Mouse (Mus musculus): ENCODE results near the gene Rassf8. TPM values are rescaled to one million over a fixed set of nuclear protein-coding genes. Genes with fewer than 3 reads are reported as not detected.

The Rassf8 gene
- polyA plus RNA-seq, 1 experiment from 2014 or later, result 4.3 TPM

- H3K9ac ChIP-seq, result no peak overlapping the region
- no peaks in the 10 kb centered on the region for H3K36me3 ChIP-seq
- no peak overlapping the region for H3K4me3 ChIP-seq
- H3K4me1 ChIP-seq (replicated peaks), result no peaks in the 10 kb centered on the region
- H3K4me2 ChIP-seq, result no peak overlapping the region
- no peaks in the 10 kb centered on the region for H3K9me3 ChIP-seq
- WGBS, result 69% methylated on average over 5 of the region's 5 CpGs
- no peak for ATAC-seq (ENCODE audit: low FRiP score)
- H3K27ac ChIP-seq, result no peak overlapping the region
- H3K27me3 ChIP-seq, result no peaks in the 10 kb centered on the region
These were observed 99.1 kb downstream of the Rassf8 start for GRCm38 (mm10) chr6:145845611-145846010.

GRCm38 (mm10) chr6:145846076-145846475, 99.5 kb downstream of the Rassf8 start:
- WGBS, result 92% methylated on average over 1 of the region's 1 CpGs
- H3K4me3 ChIP-seq, result no peak overlapping the region
- no peak overlapping the region for H3K9ac ChIP-seq
- no peak for ATAC-seq (ENCODE audit: low FRiP score)
- H3K27me3 ChIP-seq, result no peaks in the 10 kb centered on the region
- no peaks in the 10 kb centered on the region for H3K4me1 ChIP-seq (replicated peaks)
- no peak overlapping the region for H3K4me2 ChIP-seq
- H3K27ac ChIP-seq, result no peak overlapping the region
- H3K9me3 ChIP-seq, result no peaks in the 10 kb centered on the region
- H3K36me3 ChIP-seq, result no peaks in the 10 kb centered on the region

GRCm38 (mm10) chr6:145846948-145847347, 100.4 kb downstream of the Rassf8 start:
- no peak for ATAC-seq (ENCODE audit: low FRiP score)
- no peaks in the 10 kb centered on the region for H3K9me3 ChIP-seq
- H3K36me3 ChIP-seq, result no peaks in the 10 kb centered on the region
- no peaks in the 10 kb centered on the region for H3K4me1 ChIP-seq (replicated peaks)
- no peak overlapping the region for H3K27ac ChIP-seq
- no peak overlapping the region for H3K4me3 ChIP-seq
- H3K27me3 ChIP-seq, result no peaks in the 10 kb centered on the region
- H3K4me2 ChIP-seq, result no peak overlapping the region
- 90% methylated on average over 6 of the region's 6 CpGs for WGBS
- H3K9ac ChIP-seq, result no peak overlapping the region

DNA sequence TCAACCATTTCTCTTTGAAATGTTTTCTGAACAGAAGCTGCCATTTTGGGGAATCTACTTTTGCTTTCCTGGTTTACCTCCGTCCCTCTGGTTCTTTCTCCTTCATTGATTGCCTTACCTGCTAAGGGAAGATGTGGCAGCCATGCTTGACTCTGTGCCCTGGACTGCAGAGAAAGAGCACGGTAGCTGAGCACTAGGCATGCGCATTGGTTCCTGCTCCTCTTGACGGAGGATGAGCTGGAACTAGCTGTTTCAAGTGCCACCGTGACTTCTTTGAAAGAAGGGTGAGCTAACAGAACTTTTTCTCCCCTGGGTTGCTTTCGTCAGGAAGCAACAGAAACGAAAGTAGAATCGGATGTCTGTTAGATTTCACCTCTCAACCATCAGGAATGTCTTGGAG, 101.1 kb downstream of the Rassf8 start:
- H3K9me3 ChIP-seq, result no peaks in the 10 kb centered on the region
- H3K36me3 ChIP-seq, result no peaks in the 10 kb centered on the region
- H3K27me3 ChIP-seq, result no peaks in the 10 kb centered on the region
- no peaks in the 10 kb centered on the region for H3K4me1 ChIP-seq (replicated peaks)
- ATAC-seq (ENCODE audit: low FRiP score), result no peak
- H3K9ac ChIP-seq, result no peak overlapping the region
- no peak overlapping the region for H3K27ac ChIP-seq
- WGBS, result 92% methylated on average over 8 of the region's 8 CpGs
- no peak overlapping the region for H3K4me2 ChIP-seq
- H3K4me3 ChIP-seq, result no peak overlapping the region

DNA sequence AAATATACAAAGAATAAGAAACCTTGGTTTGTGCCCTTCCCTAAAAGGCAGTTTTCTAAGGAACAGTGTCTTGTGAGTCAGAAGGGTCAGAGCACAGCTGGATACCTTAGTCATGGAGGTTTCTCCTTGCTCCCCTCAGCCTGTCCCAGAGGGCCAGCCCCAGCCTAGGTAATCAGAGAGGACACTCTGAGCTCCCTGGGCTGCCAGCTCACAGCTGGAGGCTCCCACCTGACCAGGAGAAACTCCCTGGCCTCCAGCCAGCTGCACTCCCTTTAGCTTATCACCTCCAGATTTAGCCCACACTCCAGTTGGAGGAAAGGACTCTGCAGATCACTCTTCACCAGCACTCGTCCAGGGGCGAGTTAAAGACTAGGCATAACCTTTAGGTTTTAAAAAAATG, 104.2 kb downstream of the Rassf8 start:
- 63% methylated on average over 2 of the region's 2 CpGs for WGBS
- H3K27ac ChIP-seq, result no peak overlapping the region
- no peaks in the 10 kb centered on the region for H3K36me3 ChIP-seq
- H3K27me3 ChIP-seq, result no peaks in the 10 kb centered on the region
- no peak for ATAC-seq (ENCODE audit: low FRiP score)
- no peak overlapping the region for H3K9ac ChIP-seq
- no peak overlapping the region for H3K4me2 ChIP-seq
- H3K9me3 ChIP-seq, result no peaks in the 10 kb centered on the region
- no peak overlapping the region for H3K4me3 ChIP-seq
- H3K4me1 ChIP-seq (replicated peaks), result peaks cover 12% of the 10 kb centered on the region

DNA sequence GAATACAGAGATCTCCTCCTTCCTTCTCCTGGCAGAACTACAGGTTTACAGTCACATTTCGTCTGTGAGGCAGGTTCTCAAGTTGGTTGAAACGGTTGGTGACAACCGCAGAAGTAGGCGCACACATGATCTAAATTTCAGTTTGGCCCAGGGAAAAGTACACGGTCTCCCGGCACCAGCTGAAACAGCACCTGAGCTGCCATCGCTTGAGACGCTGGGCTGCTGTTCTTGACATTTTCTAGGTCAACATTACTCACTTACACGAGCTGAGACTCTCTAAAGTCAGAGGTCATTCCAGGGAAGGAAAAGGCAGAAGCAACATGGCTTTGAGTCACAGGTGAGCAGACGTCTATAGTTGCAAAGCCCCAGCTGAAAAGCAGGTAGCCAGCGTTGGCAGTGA, 105.4 kb downstream of the Rassf8 start:
- H3K4me1 ChIP-seq (replicated peaks), result peaks cover 18% of the 10 kb centered on the region
- H3K9ac ChIP-seq, result no peak overlapping the region
- H3K27ac ChIP-seq, result no peak overlapping the region
- ATAC-seq (ENCODE audit: low FRiP score), result no peak
- no peak overlapping the region for H3K4me3 ChIP-seq
- no peaks in the 10 kb centered on the region for H3K9me3 ChIP-seq
- WGBS, result 87% methylated on average over 11 of the region's 11 CpGs
- no peaks in the 10 kb centered on the region for H3K27me3 ChIP-seq
- no peaks in the 10 kb centered on the region for H3K36me3 ChIP-seq
- H3K4me2 ChIP-seq, result no peak overlapping the region

DNA sequence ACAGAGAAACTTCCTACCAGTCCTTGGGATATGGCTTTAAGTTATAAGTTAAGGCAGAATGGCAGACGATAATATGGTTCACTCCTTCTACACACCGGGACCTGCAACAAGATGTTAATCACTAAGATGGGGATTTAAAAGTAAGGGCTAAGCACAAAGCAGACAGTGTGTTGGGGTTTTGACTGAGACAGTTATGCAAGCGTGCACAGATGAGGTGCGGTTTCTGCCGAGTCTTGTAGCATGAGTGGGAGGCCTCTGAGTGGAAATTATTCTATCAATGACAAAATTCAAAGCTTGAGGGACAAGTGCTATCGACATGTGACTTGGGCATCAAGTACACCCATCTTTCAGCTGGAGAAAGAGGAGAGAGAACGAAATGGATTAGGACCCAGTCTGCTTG, 106.2 kb downstream of the Rassf8 start:
- Histone ChIP-seq H3K36me3 (no peaks in the 10 kb centered on the region), H3K4me1 (replicated peaks) (peaks cover 18% of the 10 kb centered on the region), H3K27me3 (0 out of 2 replicates have a peak, but pooled peaks cover 5% of the 10 kb centered on the region), H3K4me3 (no peak overlapping the region), H3K9me3 (no peaks in the 10 kb centered on the region), H3K27ac (no peak overlapping the region), H3K4me2 (no peak overlapping the region), H3K9ac (no peak overlapping the region)
- no peak for ATAC-seq (ENCODE audit: low FRiP score)
- 96% methylated on average over 7 of the region's 7 CpGs for WGBS

DNA sequence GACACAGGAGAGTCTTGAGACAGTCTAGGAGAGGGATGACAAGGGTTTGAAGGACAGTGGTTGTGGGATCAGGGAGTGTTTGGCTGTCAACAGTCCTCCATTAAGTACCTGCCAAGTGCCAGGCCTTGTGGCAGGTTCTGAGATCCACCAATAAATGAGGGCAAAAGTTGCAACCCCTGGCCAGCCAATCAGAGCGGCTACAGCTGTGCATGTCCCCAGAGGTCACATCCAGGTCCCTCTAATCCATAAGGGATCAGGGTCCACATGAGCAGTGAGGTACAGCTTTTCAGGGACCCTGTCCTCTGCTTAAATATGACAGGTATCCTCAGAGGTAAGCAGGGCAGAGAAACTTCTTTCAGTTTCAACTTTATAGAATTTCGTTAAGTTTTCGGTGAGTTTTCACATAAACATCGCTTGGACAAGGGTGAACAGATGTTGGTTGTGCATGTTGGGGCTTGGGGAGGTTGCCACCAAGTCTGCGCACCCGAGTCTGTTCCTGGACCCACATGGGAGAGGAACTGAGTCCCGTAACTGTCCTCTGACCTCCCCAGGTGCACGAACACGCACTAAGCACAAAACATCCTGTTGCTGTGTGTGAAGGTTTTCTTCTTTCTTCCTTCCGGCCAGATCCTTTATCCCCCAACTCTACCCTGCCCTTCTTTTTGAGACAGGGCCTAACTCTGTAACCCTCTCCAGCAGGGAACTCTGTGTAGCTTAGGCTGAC, 107.0 kb downstream of the Rassf8 start:
- no peaks in the 10 kb centered on the region for H3K9me3 ChIP-seq
- H3K4me3 ChIP-seq, result no peak overlapping the region
- ATAC-seq (ENCODE audit: low FRiP score), result no peak
- no peaks in the 10 kb centered on the region for H3K36me3 ChIP-seq
- H3K4me2 ChIP-seq, result no peak overlapping the region
- peaks cover 18% of the 10 kb centered on the region for H3K4me1 ChIP-seq (replicated peaks)
- no peak overlapping the region for H3K27ac ChIP-seq
- WGBS, result 88% methylated on average over 10 of the region's 10 CpGs
- peaks cover 8% of the 10 kb centered on the region; the same call in 1 of the 2 replicates for H3K27me3 ChIP-seq
- no peak overlapping the region for H3K9ac ChIP-seq

DNA sequence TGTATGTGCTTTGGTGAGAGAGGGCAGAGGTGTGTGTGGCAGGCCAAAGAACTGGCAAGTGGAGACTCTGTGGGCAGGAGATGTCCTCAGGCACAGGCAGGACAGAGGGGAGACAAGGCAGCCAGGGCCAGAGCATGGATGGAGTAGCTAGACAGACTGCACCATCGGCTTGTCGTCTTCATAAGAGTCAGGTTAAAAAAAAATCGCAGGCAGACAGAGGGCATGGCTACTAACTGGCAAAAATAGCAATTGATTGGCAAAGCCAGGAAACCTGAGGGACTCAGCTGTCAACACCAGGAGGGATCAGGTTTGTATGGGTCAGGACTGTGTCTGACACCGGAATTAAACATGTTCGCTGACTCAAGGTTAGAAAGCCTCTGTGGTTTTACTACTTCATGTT, 108.2 kb downstream of the Rassf8 start:
- H3K9ac ChIP-seq, result 0 out of 2 replicates have a peak overlapping the region, but pooled peaks have one; percentile 40
- H3K4me3 ChIP-seq, result no peak overlapping the region
- no peak overlapping the region for H3K4me2 ChIP-seq
- no peaks in the 10 kb centered on the region for H3K9me3 ChIP-seq
- no peaks in the 10 kb centered on the region for H3K36me3 ChIP-seq
- H3K27me3 ChIP-seq, result peaks cover 11% of the 10 kb centered on the region
- WGBS, result 62% methylated on average over 5 of the region's 5 CpGs
- no peak overlapping the region for H3K27ac ChIP-seq
- H3K4me1 ChIP-seq (replicated peaks), result peaks cover 18% of the 10 kb centered on the region
- no peak for ATAC-seq (ENCODE audit: low FRiP score)

DNA sequence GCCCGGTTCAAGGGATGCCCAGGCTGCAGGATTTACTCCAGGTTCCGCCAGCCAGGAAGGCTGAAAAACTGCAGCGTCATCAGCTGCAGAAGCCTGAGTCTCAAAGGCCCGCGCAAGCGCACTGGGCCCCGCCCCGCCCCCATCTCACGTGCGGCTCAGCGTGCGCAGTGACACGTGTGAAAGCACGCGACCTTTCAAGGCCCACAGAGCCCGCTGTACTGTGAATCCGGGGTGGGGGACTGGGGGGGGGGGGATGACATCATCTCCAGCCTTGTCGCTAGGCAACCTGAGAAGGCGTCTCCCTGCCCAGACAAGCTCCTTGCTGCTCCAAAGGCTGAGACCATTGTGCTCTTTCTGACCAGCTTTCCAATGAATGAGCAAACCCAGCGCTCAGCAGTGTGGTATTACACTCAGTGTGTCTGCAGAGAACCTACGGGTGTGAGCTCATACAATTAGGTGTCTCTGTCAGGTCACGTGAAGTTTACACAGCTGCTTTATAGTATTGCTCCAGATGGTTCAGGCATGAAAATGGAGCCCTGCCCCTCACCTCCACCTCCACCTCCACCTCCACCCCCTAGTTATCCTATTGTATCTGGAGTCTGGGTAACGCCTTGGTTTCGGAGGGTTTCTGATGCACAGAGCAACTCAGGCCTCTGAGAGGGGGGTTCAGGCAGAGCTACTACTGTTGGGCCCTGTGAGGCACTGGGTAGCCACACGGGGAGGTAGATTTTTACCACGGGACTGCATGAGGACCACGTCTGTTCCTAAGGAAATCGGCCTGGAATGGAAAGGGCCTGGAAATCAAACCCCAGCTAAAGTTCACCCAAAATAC, 109.4 kb downstream of the Rassf8 start:
- H3K36me3 ChIP-seq, result no peaks in the 10 kb centered on the region
- H3K4me3 ChIP-seq, result peak overlapping the region; percentile 24
- H3K4me2 ChIP-seq, result peak overlapping the region; percentile 54
- H3K4me1 ChIP-seq (replicated peaks), result peaks cover 18% of the 10 kb centered on the region
- peaks cover 21% of the 10 kb centered on the region for H3K27me3 ChIP-seq
- WGBS, result 3% methylated on average over 28 of the region's 28 CpGs
- H3K27ac ChIP-seq, result peak overlapping the region; percentile 65
- H3K9ac ChIP-seq, result peak overlapping the region; percentile 40
- H3K9me3 ChIP-seq, result no peaks in the 10 kb centered on the region
- peak; percentile 94 for ATAC-seq (ENCODE audit: low FRiP score)

- peaks cover 20% of the 10 kb centered on the region for H3K4me1 ChIP-seq (replicated peaks)
- H3K9ac ChIP-seq, result no peak overlapping the region
- ATAC-seq (ENCODE audit: low FRiP score), result no peak
- H3K27me3 ChIP-seq, result peaks cover 32% of the 10 kb centered on the region
- no peaks in the 10 kb centered on the region for H3K9me3 ChIP-seq
- H3K27ac ChIP-seq, result no peak overlapping the region
- H3K4me3 ChIP-seq, result no peak overlapping the region
- no peaks in the 10 kb centered on the region for H3K36me3 ChIP-seq
- H3K4me2 ChIP-seq, result no peak overlapping the region
- WGBS, result 85% methylated on average over 7 of the region's 7 CpGs
These were observed 110.9 kb downstream of the Rassf8 start for GRCm38 (mm10) chr6:145857428-145857827.

DNA sequence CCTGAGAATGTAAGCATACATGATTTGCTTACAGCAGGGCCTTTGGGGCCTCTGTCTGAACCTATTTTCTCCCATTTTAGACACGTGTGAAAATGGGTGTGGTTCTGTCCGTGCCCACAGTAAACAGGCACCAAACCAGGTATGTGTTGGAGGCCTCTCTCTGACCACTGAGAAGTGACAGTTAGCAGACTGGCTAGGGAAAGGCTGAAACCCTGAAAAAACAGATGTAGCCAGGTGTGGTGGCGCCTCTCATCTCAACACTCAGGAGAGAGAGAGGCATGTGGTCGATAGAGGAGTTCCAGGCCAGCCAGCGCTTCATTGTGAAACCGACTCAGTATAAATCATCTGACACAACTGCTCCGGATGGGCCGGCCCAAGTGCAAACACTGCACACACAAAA, 111.9 kb downstream of the Rassf8 start:
- Histone ChIP-seq H3K27ac (no peak overlapping the region), H3K4me2 (no peak overlapping the region), H3K4me1 (replicated peaks) (peaks cover 28% of the 10 kb centered on the region), H3K27me3 (peaks cover 42% of the 10 kb centered on the region), H3K9me3 (no peaks in the 10 kb centered on the region), H3K9ac (no peak overlapping the region), H3K36me3 (no peaks in the 10 kb centered on the region), H3K4me3 (no peak overlapping the region)
- ATAC-seq (ENCODE audit: low FRiP score), result no peak
- whole genome bisulfite sequencing, result 61% methylated on average over 8 of the region's 8 CpGs
